Mouse (Mus musculus) intestine, embryonic 14.5 days (tissue): ENCODE results near the gene Wnk1. TPM values are rescaled to one million over a fixed set of nuclear protein-coding genes. Genes with fewer than 3 reads are reported as not detected.
A peak's percentile ranks its signal among the peaks of the same experiment; 100 is the strongest.

Experiments
- ATAC-seq: fragments of 200-750 bp; cut with Nextera tagmentation; replicated peaks from 2 replicates; pipeline ENCODE4 v1.8.0; 2017; ENCODE audit warnings: low read depth, moderate number of reproducible peaks, moderate TSS enrichment, moderate library complexity; ENCODE audit not compliant: low FRiP score, low TSS enrichment
- DNase-seq: peaks from one replicate; pipeline ENCODE4 v3.0.0-alpha.2; 2018; ENCODE audit warnings: low spot score
- H3K27ac ChIP-seq: fragments of 300-500 bp; sonication (generic); 2 replicates; pipeline ENCODE4 v1.5.1; 2014; ENCODE audit warnings: low read depth, mild to moderate bottlenecking, control low read depth
- H3K27me3 ChIP-seq: fragments of 300-500 bp; sonication (generic); replicated peaks from 2 replicates; pipeline ENCODE4 v1.6.1; 2014; ENCODE audit warnings: low read length, control low read depth; ENCODE audit not compliant: control insufficient read depth, insufficient read depth
- H3K36me3 ChIP-seq: fragments of 300-500 bp; sonication (generic); 2 replicates; pipeline ENCODE4 v1.6.1; 2014; ENCODE audit warnings: low read length, control low read depth; ENCODE audit not compliant: control insufficient read depth, insufficient read depth
- H3K4me1 ChIP-seq: fragments of 300-500 bp; sonication (generic); replicated peaks from 2 replicates; pipeline ENCODE4 v1.6.1; 2014; ENCODE audit warnings: low read length, control low read depth, mixed read lengths; ENCODE audit not compliant: control insufficient read depth, insufficient read depth
- H3K4me2 ChIP-seq: fragments of 300-500 bp; sonication (generic); 2 replicates; pipeline ENCODE4 v1.6.1; 2014; ENCODE audit warnings: low read length
- H3K4me3 ChIP-seq: fragments of 300-500 bp; sonication (generic); 2 replicates; pipeline ENCODE4 v1.5.1; 2014; ENCODE audit warnings: low read depth, low read length, control low read depth, mixed read lengths
- H3K9ac ChIP-seq: fragments of 300-500 bp; sonication (generic); 2 replicates; pipeline ENCODE4 v1.6.1; 2014; ENCODE audit warnings: mild to moderate bottlenecking, low read length
- H3K9me3 ChIP-seq: fragments of 300-500 bp; sonication (generic); 2 replicates; pipeline ENCODE4 v1.6.1; 2016; ENCODE audit warnings: low read length, control low read depth; ENCODE audit not compliant: control insufficient read depth
- WGBS: fragments of 180-500 bp; shearing (Covaris S2); extraction: QIAGEN DNeasy Blood & Tissue Kit; methylation state at CpG from one replicate; pipeline ENCODE4 v1.1.7; 2014; 5-methylcytosine and 5-hydroxymethylcytosine counted together
- polyA plus RNA-seq: library from polyadenylated mRNA; unstranded; fragments of >200 nt; fragmentation: Nextera tagmentation; extraction: Ambion mirVana; gene quantifications from 2 replicates; pipeline ENCODE4 v1.2.1, GENCODE M21; 2014

Wnk1 gene
- polyA plus RNA-seq, 1 experiment from 2014 or later = 59.9 TPM

DNA sequence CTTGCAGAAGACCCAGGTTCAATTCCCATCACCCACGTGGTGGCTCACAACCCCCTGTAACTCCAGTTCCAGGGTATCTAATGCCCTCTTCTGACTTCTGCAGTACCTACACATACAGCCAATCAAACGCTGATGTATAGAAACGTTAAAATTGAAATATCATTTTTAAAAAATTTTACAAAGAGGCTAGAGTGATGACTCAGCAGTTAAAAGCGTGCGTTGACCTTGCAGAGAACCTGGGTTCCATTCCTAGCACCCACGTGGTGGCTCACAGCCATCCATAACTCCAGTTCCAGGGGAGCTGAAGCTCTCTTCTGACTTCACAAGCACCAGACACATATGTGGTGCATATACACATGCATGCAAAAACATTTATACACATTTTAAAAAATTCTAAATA is 15.9 kb upstream of the Wnk1 start:
- Histone ChIP-seq H3K27me3 (no peaks in the 10 kb centered on the region), H3K36me3 (no peaks in the 10 kb centered on the region), H3K27ac (no peak overlapping the region), H3K9ac (no peak overlapping the region), H3K9me3 (no peaks in the 10 kb centered on the region), H3K4me2 (no peak overlapping the region), H3K4me1 (no peaks in the 10 kb centered on the region), H3K4me3 (no peak overlapping the region)
- ATAC-seq (no peak), DNase-seq (no peak)
- WGBS = 82% methylated on average over 6 of the region's 6 CpGs

GRCm38 (mm10) chr6:120047705-120048292 is 9.3 kb upstream of the Wnk1 start:
- Histone ChIP-seq H3K9me3 (no peaks in the 10 kb centered on the region), H3K4me1 (no peaks in the 10 kb centered on the region), H3K4me3 (no peak overlapping the region), H3K27me3 (no peaks in the 10 kb centered on the region), H3K4me2 (no peak overlapping the region), H3K36me3 (no peaks in the 10 kb centered on the region), H3K9ac (no peak overlapping the region), H3K27ac (no peak overlapping the region)
- DNase-seq (no peak), ATAC-seq (no peak)
- WGBS = 65% methylated on average over 7 of the region's 7 CpGs

GRCm38 (mm10) chr6:120045406-120045805 is 6.9 kb upstream of the Wnk1 start:
- Histone ChIP-seq H3K27ac (no peak overlapping the region), H3K9ac (no peak overlapping the region), H3K4me2 (no peak overlapping the region), H3K4me1 (no peaks in the 10 kb centered on the region), H3K27me3 (no peaks in the 10 kb centered on the region), H3K9me3 (no peaks in the 10 kb centered on the region), H3K4me3 (no peak overlapping the region), H3K36me3 (no peaks in the 10 kb centered on the region)
- DNase-seq (no peak), ATAC-seq (no peak)
- 84% methylated on average over 4 of the region's 4 CpGs for WGBS

GRCm38 (mm10) chr6:120042632-120043220 is 4.3 kb upstream of the Wnk1 start:
- Histone ChIP-seq H3K9ac (no peak overlapping the region), H3K27ac (no peak overlapping the region), H3K4me2 (no peak overlapping the region), H3K4me3 (no peak overlapping the region), H3K9me3 (no peaks in the 10 kb centered on the region), H3K36me3 (no peaks in the 10 kb centered on the region), H3K27me3 (no peaks in the 10 kb centered on the region), H3K4me1 (no peaks in the 10 kb centered on the region)
- WGBS = 76% methylated on average over 1 of the region's 1 CpGs
- no peak for DNase-seq
- ATAC-seq = no peak

GRCm38 (mm10) chr6:120040557-120040857 is 2.0 kb upstream of the Wnk1 start:
- H3K9ac ChIP-seq = no peak overlapping the region
- no peak overlapping the region for H3K4me2 ChIP-seq
- no peaks in the 10 kb centered on the region for H3K36me3 ChIP-seq
- no peak overlapping the region for H3K27ac ChIP-seq
- ATAC-seq (no peak), DNase-seq (no peak)
- H3K27me3 ChIP-seq = no peaks in the 10 kb centered on the region
- 91% methylated on average over 4 of the region's 4 CpGs for WGBS
- H3K4me1 ChIP-seq = 0 out of 2 replicates have a peak, but pooled peaks cover 3% of the 10 kb centered on the region
- H3K9me3 ChIP-seq = no peaks in the 10 kb centered on the region
- H3K4me3 ChIP-seq = no peak overlapping the region

DNA sequence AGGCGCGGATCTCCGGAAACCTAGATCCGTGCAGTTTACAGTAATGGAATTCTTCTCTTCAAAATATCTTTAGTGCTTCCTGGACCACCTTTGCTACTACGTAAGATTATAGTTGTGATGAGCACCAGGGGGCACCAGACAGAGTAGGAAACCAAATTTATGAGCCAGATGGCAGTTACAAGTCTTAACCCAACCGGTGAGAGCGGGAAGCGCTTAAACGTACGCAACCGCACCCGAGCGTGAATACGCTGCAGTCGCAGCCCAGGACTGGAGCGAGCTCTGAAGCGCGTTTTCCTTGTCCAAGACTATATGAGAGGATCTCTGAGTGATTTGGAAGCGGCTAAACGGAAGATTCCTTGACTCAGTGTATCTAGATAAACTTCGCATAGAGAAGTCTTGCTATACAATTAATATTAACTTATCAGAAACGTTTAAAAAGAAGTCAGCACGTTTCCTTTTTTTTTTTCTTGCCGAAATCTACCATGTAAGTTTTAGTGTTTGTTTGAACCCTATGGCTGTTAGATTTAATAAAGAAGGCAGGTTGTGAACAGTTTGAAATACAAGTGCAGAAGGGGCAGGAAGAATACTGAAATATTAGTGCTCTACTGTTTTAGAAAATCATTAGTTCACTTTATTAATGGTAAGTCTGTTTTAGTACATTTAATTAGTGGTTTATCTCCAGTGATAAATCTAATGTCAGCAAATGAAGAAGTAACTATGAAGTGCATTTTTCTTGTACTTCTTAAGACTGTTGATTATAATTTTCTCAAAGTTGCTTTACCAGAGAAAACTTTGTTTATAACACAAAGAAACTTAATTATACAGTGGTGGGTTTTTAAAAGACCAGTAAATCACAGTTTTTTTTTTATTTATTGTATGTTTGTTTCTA is 1.4 kb upstream of the Wnk1 start:
- H3K27ac ChIP-seq = peak overlapping the region; percentile 79; the same call in 1 of the 2 replicates
- H3K9ac ChIP-seq = peak overlapping the region; percentile 34; the same call in 1 of the 2 replicates
- no peaks in the 10 kb centered on the region for H3K36me3 ChIP-seq
- H3K4me2 ChIP-seq = peak overlapping the region; percentile 94
- no peaks in the 10 kb centered on the region for H3K9me3 ChIP-seq
- H3K4me1 ChIP-seq = peaks cover 4% of the 10 kb centered on the region; the same call in 1 of the 2 replicates
- H3K27me3 ChIP-seq = no peaks in the 10 kb centered on the region
- 2% methylated on average over 24 of the region's 24 CpGs for WGBS
- peak overlapping the region; percentile 87 for H3K4me3 ChIP-seq
- DNase-seq (peak; percentile 80), ATAC-seq (peak; percentile 17; the same call in 1 of the 2 replicates)

DNA sequence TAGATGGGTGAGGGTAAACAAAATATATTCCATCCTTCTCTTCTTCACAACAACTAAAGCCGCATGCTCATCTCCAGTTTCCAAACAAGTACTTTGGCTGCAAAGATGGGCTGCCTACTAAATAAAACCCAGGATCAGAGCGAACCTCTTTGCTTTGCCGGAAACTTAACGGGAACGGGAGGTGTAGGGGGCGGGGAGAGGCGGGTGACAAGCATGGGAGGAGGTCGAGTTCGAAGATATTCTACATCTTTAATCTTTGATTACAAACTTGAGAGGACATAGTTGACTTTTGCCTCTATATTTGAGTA is 738 bp upstream of the Wnk1 start:
- Histone ChIP-seq H3K4me3 (peak overlapping the region; percentile 87), H3K27me3 (no peaks in the 10 kb centered on the region), H3K9me3 (no peaks in the 10 kb centered on the region), H3K36me3 (no peaks in the 10 kb centered on the region), H3K9ac (peak overlapping the region; percentile 34), H3K4me2 (peak overlapping the region; percentile 94), H3K27ac (peak overlapping the region; percentile 79), H3K4me1 (peaks cover 4% of the 10 kb centered on the region; the same call in 1 of the 2 replicates)
- DNase-seq (peak; percentile 65), ATAC-seq (0 out of 2 replicates have a peak, but pooled peaks have one; percentile 0)
- WGBS = under 1% methylated on average over 9 of the region's 9 CpGs

- ATAC-seq (peak; percentile 75), DNase-seq (no peak)
- Histone ChIP-seq H3K9ac (peak overlapping the region; percentile 80), H3K9me3 (no peaks in the 10 kb centered on the region), H3K4me2 (peak overlapping the region; percentile 79), H3K4me3 (peak overlapping the region; percentile 87), H3K4me1 (peaks cover 4% of the 10 kb centered on the region; the same call in 1 of the 2 replicates), H3K27me3 (no peaks in the 10 kb centered on the region), H3K27ac (peak overlapping the region; percentile 96), H3K36me3 (peaks cover 14% of the 10 kb centered on the region)
- 0% methylated on average over 65 of the region's 85 CpGs for WGBS
Observed at GRCm38 (mm10) chr6:120037636-120038365, 671 bp downstream of the Wnk1 start.
